ENCODE assay signal across 8 mouse cellular contexts in the genomic region with DNA sequence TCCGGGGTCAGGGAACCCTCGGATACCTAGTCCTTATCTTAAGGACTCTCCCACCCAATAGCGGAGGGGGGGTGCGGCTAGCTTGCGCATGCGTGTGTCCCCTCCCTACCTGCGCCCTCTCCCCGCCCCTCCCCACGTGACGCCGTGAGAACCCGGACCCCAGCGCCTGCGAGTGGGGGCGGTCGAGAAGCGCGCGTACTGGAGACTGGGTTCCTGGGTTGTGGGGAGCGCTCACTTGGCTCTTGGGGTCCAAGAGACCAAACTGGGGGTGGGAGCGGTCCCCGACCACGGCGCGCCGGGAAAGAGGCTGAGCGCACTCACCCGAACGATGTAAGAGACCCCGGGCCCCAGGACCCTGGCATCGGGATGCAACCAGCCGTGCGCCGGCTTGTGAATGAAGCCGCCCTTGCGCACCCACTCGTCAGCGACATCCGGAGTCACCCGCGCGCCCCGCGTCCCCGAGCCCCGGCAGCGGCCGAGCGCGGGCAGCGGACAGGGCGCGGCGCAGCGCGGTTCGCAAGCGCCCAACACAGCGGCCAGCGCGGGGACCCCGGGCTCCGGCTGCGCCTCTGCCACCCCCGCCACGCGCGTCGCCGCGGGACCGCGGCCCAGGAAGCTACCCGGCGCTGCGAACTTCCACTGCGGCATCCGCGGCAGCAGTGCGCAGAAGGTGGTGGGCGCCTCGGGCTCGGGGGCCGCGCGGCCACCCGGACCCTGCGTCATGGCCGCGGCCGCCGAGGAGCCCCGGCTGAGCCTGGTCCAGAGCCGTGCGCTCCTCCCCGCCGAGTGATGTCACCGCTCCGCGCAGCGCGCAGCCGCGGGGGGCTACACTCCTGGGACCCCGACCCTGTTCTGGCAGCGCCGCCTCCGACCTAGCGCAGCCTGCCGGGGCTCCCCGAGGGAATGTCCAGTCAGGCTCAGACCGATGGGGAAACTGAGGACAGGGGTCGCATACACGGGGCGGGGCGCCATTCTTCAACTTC. TPM values are rescaled to one million over a fixed set of nuclear protein-coding genes. Genes with fewer than 3 reads are reported as not detected.
A peak's percentile ranks its signal among the peaks of the same experiment; 100 is the strongest.
DNase-seq lines count a peak whose midpoint lies in the region; ATAC-seq and TF ChIP-seq lines count a peak whose summit lies in the region.

A gene (minus strand): TSS at position 791 of the 983 bp plus-strand sequence.

- DNase-seq in lung, embryonic 14.5 days: peak; percentile 74
- DNase-seq in lung, adult 2 months: no peak
- peak; percentile 40 for DNase-seq in gastrocnemius, postnatal 25 days
- peak; percentile 77 to 82 for DNase-seq in kidney, postnatal 4 days
- DNase-seq in right cerebral cortex, postnatal 25 days: peak; percentile 88
- no peak for DNase-seq in B cell, adult 2 months

- peaks cover 7% of the 10 kb centered on the region; the same call in 1 of the 2 replicates for H3K4me1 ChIP-seq in lung, embryonic 14.5 days (ENCODE audit: insufficient read depth)
- no peaks in the 10 kb centered on the region for H3K4me1 ChIP-seq in lung, adult 2 months (ENCODE audit: control insufficient read depth, insufficient read depth, low read length)
- peaks cover 10% of the 10 kb centered on the region for H3K4me1 ChIP-seq in cortical plate, adult 2 months (ENCODE audit: control insufficient read depth, insufficient read depth, low read length)
- H3K4me1 ChIP-seq in liver, embryonic 15.5 days (replicated peaks): no peaks in the 10 kb centered on the region

- H3K9me3 ChIP-seq in lung, embryonic 14.5 days (ENCODE audit: low read depth, low read length): no peaks in the 10 kb centered on the region
- H3K9me3 ChIP-seq in liver, embryonic 15.5 days (replicated peaks): no peaks in the 10 kb centered on the region

- H3K4me3 ChIP-seq in lung, embryonic 14.5 days (ENCODE audit: low read depth, low read length): peak within 1 kb of the TSS; percentile 74
- no peak within 1 kb of the TSS for H3K4me3 ChIP-seq in lung, adult 2 months (replicated peaks; ENCODE audit: extremely low read depth, low read depth, low read length)
- H3K4me3 ChIP-seq in cortical plate, adult 2 months (ENCODE audit: insufficient read depth, low read length): peak within 1 kb of the TSS; percentile 58
- peak within 1 kb of the TSS; percentile 40 for H3K4me3 ChIP-seq in liver, embryonic 15.5 days (replicated peaks)

- peak; percentile 84 for ATAC-seq in lung, embryonic 14.5 days (ENCODE audit: insufficient read depth)
- no peak for ATAC-seq in liver, embryonic 15.5 days (ENCODE audit: insufficient read depth)

- peak within 1 kb of the TSS; percentile 93 for H3K4me2 ChIP-seq in lung, embryonic 14.5 days
- H3K4me2 ChIP-seq in liver, embryonic 15.5 days: peak within 1 kb of the TSS; percentile 55

- no peak for TF ChIP-seq CTCF in lung, embryonic 14.5 days (IDR thresholded peaks at IDR 0.05; ENCODE audit: low read depth)
- no peak for TF ChIP-seq CTCF in lung, adult 2 months (IDR thresholded peaks at IDR 0.05; ENCODE audit: insufficient read depth, low read length)
- no peak for TF ChIP-seq CTCF in cortical plate, adult 2 months (IDR thresholded peaks at IDR 0.05; ENCODE audit: extremely low read depth, insufficient read depth, low read length)

- H3K27ac ChIP-seq in lung, embryonic 14.5 days (ENCODE audit: low read depth): peak within 1 kb of the TSS; percentile 24; the same call in 1 of the 2 replicates
- H3K27ac ChIP-seq in cortical plate, adult 2 months (ENCODE audit: insufficient read depth, low read length): peak within 1 kb of the TSS; percentile 94
- H3K27ac ChIP-seq in liver, embryonic 15.5 days (replicated peaks): no peak within 1 kb of the TSS

- H3K9ac ChIP-seq in lung, embryonic 14.5 days: peak within 1 kb of the TSS; percentile 68
- no peak within 1 kb of the TSS for H3K9ac ChIP-seq in liver, embryonic 15.5 days

- H3K27me3 ChIP-seq in lung, embryonic 14.5 days (ENCODE audit: insufficient read depth, low read length): peaks cover 20% of the 10 kb centered on the region; the same call in 1 of the 2 replicates
- peaks cover 75% of the 10 kb centered on the region for H3K27me3 ChIP-seq in liver, embryonic 15.5 days

- H3K36me3 ChIP-seq in lung, embryonic 14.5 days (ENCODE audit: insufficient read depth): no peaks in the 10 kb centered on the region
- H3K36me3 ChIP-seq in liver, embryonic 15.5 days (replicated peaks): no peaks in the 10 kb centered on the region

- WGBS in lung, embryonic 14.5 days: under 1% methylated on average over 112 of the region's 116 CpGs
- WGBS in lung, adult 2 months: 1% methylated on average over 116 of the region's 116 CpGs
- 1% methylated on average over 111 of the region's 116 CpGs for WGBS in liver, embryonic 15.5 days (ENCODE audit: insufficient replicate concordance)

- no peak for TF ChIP-seq POLR2A in lung, adult 2 months (IDR thresholded peaks at IDR 0.05; ENCODE audit: borderline replicate concordance, extremely low read depth, low read depth, low read length)
- peak; percentile 64 for TF ChIP-seq POLR2A in cortical plate, adult 2 months (IDR thresholded peaks at IDR 0.05; ENCODE audit: extremely low read depth, insufficient read depth, low read length)

RNA-seq across cellular contexts. Expression of the gene that starts here (rescaled TPM):
- polyA plus RNA-seq in lung, embryonic 14.5 days (2014; fragmentation: Nextera tagmentation; extraction: Ambion mirVana): 5.8 and 7.1 TPM in 2 replicates
- polyA plus RNA-seq in lung, adult 2 months (2012; rRNA removed): 2.4 and 2.7 TPM in 2 replicates
- polyA plus RNA-seq in cortical plate, adult 2 months (2012; rRNA removed): 56.2 and 65.5 TPM in 2 replicates
- 1 to 10 TPM; 2.1 to 2.3 TPM for total RNA-seq in gastrocnemius, postnatal 25 days (2021)
- polyA plus RNA-seq in liver, embryonic 15.5 days (2015; fragmentation: Nextera tagmentation; extraction: Ambion mirVana): 0.08 and 0.10 TPM in 2 replicates

Comparison
In these comparisons a context has a peak if more than half of its experiments do, and no peak if none do; other contexts are left out.
1. DNase-seq: peak in lung, embryonic 14.5 days (single experiment), gastrocnemius, postnatal 25 days (single experiment), kidney, postnatal 4 days (2 of 2) and right cerebral cortex, postnatal 25 days (single experiment); none in lung, adult 2 months (single experiment) and B cell, adult 2 months (0 of 2).